ENCODE assay signal across 24 mouse cellular contexts in genomic region chr15:99445567-99445966, GRCm38 (mm10). TPM values are rescaled to one million over a fixed set of nuclear protein-coding genes. Genes with fewer than 3 reads are reported as not detected.
DNase-seq lines count a peak whose midpoint lies in the region; ATAC-seq and TF ChIP-seq lines count a peak whose summit lies in the region.
"Had no signal": no experiment of that assay in that cellular context is flagged by ENCODE, and none has a peak within 500 bp of the region (broad histone marks: within the 10 kb centered on the region; RNA-seq: fewer than 3 reads in every experiment).

No protein-coding gene starts in this region.

- H3K36me3 ChIP-seq in hindbrain, embryonic 14.5 days (replicated peaks; ENCODE audit: control insufficient read depth, insufficient read depth): peaks cover 4% of the 10 kb centered on the region
- H3K36me3 ChIP-seq in hindbrain, postnatal 0 days (ENCODE audit: insufficient read depth, low read length): no peaks in the 10 kb centered on the region
- no peaks in the 10 kb centered on the region for H3K36me3 ChIP-seq in intestine, embryonic 15.5 days
- peaks cover under 1% of the 10 kb centered on the region; the same call in 1 of the 2 replicates for H3K36me3 ChIP-seq in neural tube, embryonic 15.5 days

- H3K4me1 ChIP-seq in hindbrain, embryonic 14.5 days (replicated peaks; ENCODE audit: control insufficient read depth, insufficient read depth, low read length): peaks cover 16% of the 10 kb centered on the region
- H3K4me1 ChIP-seq in hindbrain, postnatal 0 days (ENCODE audit: insufficient read depth, low read length): peaks cover 20% of the 10 kb centered on the region
- peaks cover 40% of the 10 kb centered on the region for H3K4me1 ChIP-seq in intestine, embryonic 15.5 days (replicated peaks)
- H3K4me1 ChIP-seq in neural tube, embryonic 15.5 days: peaks cover 42% of the 10 kb centered on the region

- WGBS in hindbrain, embryonic 14.5 days: 31% methylated on average over 6 of the region's 6 CpGs
- WGBS in hindbrain, postnatal 0 days: 39% methylated on average over 6 of the region's 6 CpGs
- WGBS in intestine, embryonic 15.5 days: 42% methylated on average over 6 of the region's 6 CpGs
- WGBS in neural tube, embryonic 15.5 days: 29% methylated on average over 6 of the region's 6 CpGs

- 0 out of 2 replicates have a peak overlapping the region, but pooled peaks have one; percentile 32 for H3K27ac ChIP-seq in hindbrain, embryonic 14.5 days
- H3K27ac ChIP-seq in hindbrain, postnatal 0 days: no peak overlapping the region
- no peak overlapping the region for H3K27ac ChIP-seq in intestine, embryonic 15.5 days
- H3K27ac ChIP-seq in neural tube, embryonic 15.5 days (replicated peaks): peak overlapping the region; percentile 56
- H3K27ac ChIP-seq: kidney, postnatal 0 days; limb, embryonic 15.5 days; liver, embryonic 14.5 days had no signal

- H3K9me3 ChIP-seq in hindbrain, embryonic 14.5 days (ENCODE audit: control insufficient read depth, low read length): no peaks in the 10 kb centered on the region
- H3K9me3 ChIP-seq in hindbrain, postnatal 0 days (ENCODE audit: low read length): no peaks in the 10 kb centered on the region
- no peaks in the 10 kb centered on the region for H3K9me3 ChIP-seq in intestine, embryonic 15.5 days
- H3K9me3 ChIP-seq in neural tube, embryonic 15.5 days (replicated peaks): no peaks in the 10 kb centered on the region
- H3K9me3 ChIP-seq: limb, embryonic 15.5 days; megakaryocyte, embryonic 14.5 days had no signal

- 0 out of 2 replicates have a peak overlapping the region, but pooled peaks have one; percentile 9 for H3K9ac ChIP-seq in hindbrain, embryonic 14.5 days
- H3K9ac ChIP-seq in hindbrain, postnatal 0 days (replicated peaks; ENCODE audit: low read length): no peak overlapping the region
- H3K9ac ChIP-seq in intestine, embryonic 15.5 days: no peak overlapping the region
- no peak overlapping the region for H3K9ac ChIP-seq in neural tube, embryonic 15.5 days (replicated peaks)
- H3K9ac ChIP-seq: limb, embryonic 15.5 days; liver, embryonic 14.5 days; lung, embryonic 14.5 days had no signal

- TF ChIP-seq CTCF in hindbrain, postnatal 0 days (IDR thresholded peaks at IDR 0.05; ENCODE audit: low read depth): no peak

- H3K4me3 ChIP-seq in hindbrain, embryonic 14.5 days (replicated peaks; ENCODE audit: low read length): no peak overlapping the region
- H3K4me3 ChIP-seq in hindbrain, postnatal 0 days (ENCODE audit: low read length): no peak overlapping the region
- no peak overlapping the region for H3K4me3 ChIP-seq in intestine, embryonic 15.5 days (replicated peaks)
- H3K4me3 ChIP-seq in neural tube, embryonic 15.5 days (replicated peaks): no peak overlapping the region
- H3K4me3 ChIP-seq: limb, embryonic 15.5 days; megakaryocyte, embryonic 14.5 days had no signal

- no peaks in the 10 kb centered on the region for H3K27me3 ChIP-seq in hindbrain, embryonic 14.5 days (ENCODE audit: control insufficient read depth, insufficient read depth, low read length)
- no peaks in the 10 kb centered on the region for H3K27me3 ChIP-seq in hindbrain, postnatal 0 days (ENCODE audit: insufficient read depth, low read length)
- H3K27me3 ChIP-seq in intestine, embryonic 15.5 days (replicated peaks): no peaks in the 10 kb centered on the region
- no peaks in the 10 kb centered on the region for H3K27me3 ChIP-seq in neural tube, embryonic 15.5 days (replicated peaks)
- H3K27me3 ChIP-seq: limb, embryonic 15.5 days; megakaryocyte, embryonic 14.5 days; Patski had no signal

- ATAC-seq in hindbrain, embryonic 14.5 days (ENCODE audit: low FRiP score): no peak
- ATAC-seq in hindbrain, postnatal 0 days: no peak
- peak; percentile 50 for ATAC-seq in intestine, embryonic 15.5 days
- no peak for ATAC-seq in neural tube, embryonic 15.5 days (ENCODE audit: low FRiP score)
- ATAC-seq: forebrain, embryonic 14.5 days; Patski had no signal

- H3K4me2 ChIP-seq in hindbrain, embryonic 14.5 days (replicated peaks): 0 out of 2 replicates have a peak overlapping the region, but pooled peaks have one; percentile 0
- H3K4me2 ChIP-seq in hindbrain, postnatal 0 days (ENCODE audit: low read depth, low read length): no peak overlapping the region
- no peak overlapping the region for H3K4me2 ChIP-seq in intestine, embryonic 15.5 days (replicated peaks)
- H3K4me2 ChIP-seq in neural tube, embryonic 15.5 days: peak overlapping the region; percentile 9; the same call in 1 of the 2 replicates
- H3K4me2 ChIP-seq: heart, embryonic 11.5 days; limb, embryonic 15.5 days; lung, embryonic 14.5 days had no signal

- no peak for DNase-seq in hindbrain, embryonic 14.5 days (ENCODE audit: low spot score)
- DNase-seq in hindbrain, postnatal 0 days (ENCODE audit: low spot score): no peak
- peak; percentile 24 for DNase-seq in adipocyte (ENCODE audit: low spot score)
- no peak for DNase-seq in left cerebral cortex, adult 11 months (ENCODE audit: low spot score)
- no peak for DNase-seq in thymus, adult 18-20 months
- DNase-seq: adrenal gland, adult 8-10 months; cerebellum, adult 2 months; cerebellum, postnatal 36 days; embryo, embryonic 11 days; heart, adult 11 months; kidney, adult 18-20 months; layer of hippocampus, adult 9-11 months; left cerebral cortex, postnatal 4 days; lung, embryonic 14.5 days; lung, postnatal 36 days had no signal

RNA-seq across cellular contexts. Expression of gene Nckap5l, which starts 12.0 kb away (rescaled TPM):
- 16.2 and 19.3 TPM in 2 replicates for polyA plus RNA-seq in hindbrain, embryonic 14.5 days (2014; fragmentation: Nextera tagmentation; extraction: Ambion mirVana)
- 19.5 and 23.4 TPM in 2 replicates for total RNA-seq in hindbrain, postnatal 0 days (2014; rRNA removed)
- polyA plus RNA-seq in hindbrain, postnatal 0 days (2015; fragmentation: Nextera tagmentation; extraction: Ambion mirVana): 10.0 and 11.4 TPM in 2 replicates
- polyA plus RNA-seq in intestine, embryonic 15.5 days (2015; fragmentation: Nextera tagmentation; extraction: Ambion mirVana): 4.7 and 5.9 TPM in 2 replicates
- 12.4 and 13.0 TPM in 2 replicates for polyA plus RNA-seq in neural tube, embryonic 15.5 days (2015; fragmentation: Nextera tagmentation; extraction: Ambion mirVana)

RNA-seq across cellular contexts. Expression of gene Bcdin3d, which starts 29.0 kb away (rescaled TPM):
- 16.5 and 19.6 TPM in 2 replicates for polyA plus RNA-seq in hindbrain, embryonic 14.5 days (2014; fragmentation: Nextera tagmentation; extraction: Ambion mirVana)
- 10.1 and 13.7 TPM in 2 replicates for total RNA-seq in hindbrain, postnatal 0 days (2014; rRNA removed)
- 12.6 and 12.7 TPM in 2 replicates for polyA plus RNA-seq in hindbrain, postnatal 0 days (2015; fragmentation: Nextera tagmentation; extraction: Ambion mirVana)
- 13.2 and 15.6 TPM in 2 replicates for polyA plus RNA-seq in intestine, embryonic 15.5 days (2015; fragmentation: Nextera tagmentation; extraction: Ambion mirVana)
- 17.0 and 19.0 TPM in 2 replicates for polyA plus RNA-seq in neural tube, embryonic 15.5 days (2015; fragmentation: Nextera tagmentation; extraction: Ambion mirVana)

RNA-seq across cellular contexts. Expression of gene Tmbim6, which starts 52.9 kb away (rescaled TPM):
- 262 and 272 TPM in 2 replicates for polyA plus RNA-seq in hindbrain, embryonic 14.5 days (2014; fragmentation: Nextera tagmentation; extraction: Ambion mirVana)
- total RNA-seq in hindbrain, postnatal 0 days (2014; rRNA removed): 323 and 346 TPM in 2 replicates
- polyA plus RNA-seq in hindbrain, postnatal 0 days (2015; fragmentation: Nextera tagmentation; extraction: Ambion mirVana): 355 and 374 TPM in 2 replicates
- polyA plus RNA-seq in intestine, embryonic 15.5 days (2015; fragmentation: Nextera tagmentation; extraction: Ambion mirVana): 530 and 607 TPM in 2 replicates
- 289 and 350 TPM in 2 replicates for polyA plus RNA-seq in neural tube, embryonic 15.5 days (2015; fragmentation: Nextera tagmentation; extraction: Ambion mirVana)

Comparison
In these comparisons a context has a peak if more than half of its experiments do, and no peak if none do; other contexts are left out.
1. H3K27ac ChIP-seq: peak in hindbrain, embryonic 14.5 days (single experiment) and neural tube, embryonic 15.5 days (single experiment); none in hindbrain, postnatal 0 days (single experiment) and intestine, embryonic 15.5 days (single experiment).
2. H3K4me2 ChIP-seq: peak in hindbrain, embryonic 14.5 days (single experiment) and neural tube, embryonic 15.5 days (single experiment); none in hindbrain, postnatal 0 days (single experiment) and intestine, embryonic 15.5 days (single experiment).